9 mouse cellular contexts compared by ENCODE assay signal in genomic region chr7:84605704-84606292, GRCm38 (mm10). TPM values are rescaled to one million over a fixed set of nuclear protein-coding genes. Genes with fewer than 3 reads are reported as not detected.
A peak's percentile ranks its signal among the peaks of the same experiment; 100 is the strongest.
DNase-seq lines count a peak whose midpoint lies in the region; ATAC-seq and TF ChIP-seq lines count a peak whose summit lies in the region.
"Had no signal": no experiment of that assay in that cellular context is flagged by ENCODE, and none has a peak within 500 bp of the region (broad histone marks: within the 10 kb centered on the region; RNA-seq: fewer than 3 reads in every experiment).

No protein-coding gene starts in this region.

- H3K4me1 ChIP-seq in heart, embryonic 14.5 days (ENCODE audit: control insufficient read depth in 2 of 2, insufficient read depth in 2 of 2, low read length in 2 of 2), result peaks cover 7 to 8% of the 10 kb centered on the region in 2 experiments; a peak in 3 of 4 replicates
- H3K4me1 ChIP-seq in liver, adult 2 months (ENCODE audit: control insufficient read depth, insufficient read depth, low read length), result peaks cover 16% of the 10 kb centered on the region

- no peak overlapping the region for H3K27ac ChIP-seq in heart, embryonic 14.5 days (replicated peaks in 1 of 2; ENCODE audit: control insufficient read depth in 1 of 2, insufficient read depth in 1 of 2, low read depth in 2 of 2, low read length in 2 of 2)
- H3K27ac ChIP-seq in liver, adult 2 months (replicated peaks; ENCODE audit: insufficient read depth, low read depth, low read length), result peak overlapping the region; percentile 100

- TF ChIP-seq POLR2A in brain, embryonic 14.5 days (IDR thresholded peaks at IDR 0.05; ENCODE audit: borderline replicate concordance, extremely low read depth, insufficient read depth, insufficient read length, poor library complexity, severe bottlenecking), result no peak
- TF ChIP-seq POLR2A in liver, adult 2 months (IDR thresholded peaks at IDR 0.05; ENCODE audit: extremely low read depth, insufficient read depth, low read length), result peak; percentile 92

- no peak for TF ChIP-seq CTCF in brain, embryonic 14.5 days (IDR thresholded peaks at IDR 0.05; ENCODE audit: borderline replicate concordance, extremely low read depth, insufficient read depth, insufficient read length)
- TF ChIP-seq CTCF in liver, adult 2 months (IDR thresholded peaks at IDR 0.05; ENCODE audit: low read depth, low read length), result no peak

- no peaks in the 10 kb centered on the region for H3K36me3 ChIP-seq in heart, embryonic 14.5 days (ENCODE audit: control insufficient read depth, insufficient read depth, low read length)
- peaks cover 19% of the 10 kb centered on the region for H3K36me3 ChIP-seq in liver, adult 2 months (ENCODE audit: control insufficient read depth, insufficient read depth, low read length)
- H3K36me3 ChIP-seq in splenic B cell, adult 2 months (ENCODE audit: control insufficient read depth, insufficient read depth, low read length, poor library complexity, severe bottlenecking), result no peaks in the 10 kb centered on the region

- H3K27me3 ChIP-seq in heart, embryonic 14.5 days (ENCODE audit: control insufficient read depth, insufficient read depth, low read length), result no peaks in the 10 kb centered on the region
- H3K27me3 ChIP-seq in liver, adult 2 months (ENCODE audit: control insufficient read depth, insufficient read depth, low read length), result no peaks in the 10 kb centered on the region
- no peaks in the 10 kb centered on the region for H3K27me3 ChIP-seq in splenic B cell, adult 2 months (ENCODE audit: control insufficient read depth, insufficient read depth, low read length, poor library complexity, severe bottlenecking)

- H3K9me3 ChIP-seq in heart, embryonic 14.5 days (ENCODE audit: control insufficient read depth, low read length), result no peaks in the 10 kb centered on the region

- WGBS in heart, embryonic 14.5 days, result under 1% methylated on average over 33 of the region's 36 CpGs
- WGBS in liver, adult 2 months, result 1% methylated on average over 31 of the region's 36 CpGs

- peak overlapping the region; percentile 52 to 54 for H3K4me3 ChIP-seq in heart, embryonic 14.5 days (ENCODE audit: control insufficient read depth in 1 of 2, insufficient read depth in 1 of 2, low read depth in 1 of 2, low read length in 2 of 2)
- peak overlapping the region; percentile 75 for H3K4me3 ChIP-seq in liver, adult 2 months (ENCODE audit: insufficient read depth, low read depth, low read length)

- peak; percentile 94 for ATAC-seq in erythroid progenitor cell, adult 5-6 weeks (replicated peaks; ENCODE audit: low FRiP score, poor library complexity, severe bottlenecking)
- ATAC-seq in heart, embryonic 14.5 days (ENCODE audit: insufficient number of reproducible peaks, insufficient read depth, low FRiP score, low read depth), result peak; percentile 71
- ATAC-seq in monocyte, adult 5-6 weeks (replicated peaks; ENCODE audit: insufficient number of reproducible peaks, low FRiP score, low TSS enrichment, poor library complexity, severe bottlenecking), result peak; percentile 55

- H3K9ac ChIP-seq in heart, embryonic 14.5 days (ENCODE audit: low read length), result peak overlapping the region; percentile 69
- H3K9ac ChIP-seq in liver, adult 2 months (ENCODE audit: low read depth, low read length), result peak overlapping the region; percentile 90

- peaks cover 15% of the 10 kb centered on the region; the same call in 1 of the 2 replicates for H3K79me2 ChIP-seq in liver, adult 2 months (ENCODE audit: control insufficient read depth, insufficient read depth, low read length)

- DNase-seq in B cell, adult 2 months, result peak; percentile 48
- peak; percentile 32 for DNase-seq in brain, embryonic 14.5 days (ENCODE audit: low read depth)
- DNase-seq in kidney, postnatal 10 days, result peak; percentile 90
- peak; percentile 92 for DNase-seq in liver, adult 2 months (ENCODE audit: extremely low read depth, low read depth, low spot score)
- DNase-seq in splenic B cell, adult 2 months (ENCODE audit: low read depth, low spot score), result peak; percentile 45

- peak overlapping the region; percentile 99 for H3K4me2 ChIP-seq in heart, embryonic 14.5 days (ENCODE audit: low read length)

RNA-seq across cellular contexts. Expression of gene Fah, which starts 0.7 kb away (rescaled TPM):
- polyA plus RNA-seq in brain, embryonic 14.5 days (2012; rRNA removed), result 13.3 and 16.4 TPM in 2 replicates
- total RNA-seq in erythroid progenitor cell, adult 5-6 weeks (2015; ENCODE audit: low replicate concordance), result 1.7 TPM in 1 of 2 replicates, not detected in the other
- 0.13 TPM in 1 of 2 replicates, not detected in the other for total RNA-seq in erythroid progenitor cell, adult 5-6 weeks (2017; ENCODE audit: low replicate concordance)
- polyA plus RNA-seq in heart, embryonic 14.5 days (2014; fragmentation: Nextera tagmentation; extraction: Ambion mirVana), result 4.8 and 4.9 TPM in 2 replicates
- 476 and 506 TPM in 2 replicates for total RNA-seq in liver, adult 2 months (2014; rRNA removed)
- polyA plus RNA-seq in liver, adult 2 months (2012; rRNA removed), result 711 and 1,059 TPM in 2 replicates
- total RNA-seq in monocyte, adult 5-6 weeks (2017), result 2.1 to 6.1 TPM (median 5.5 TPM) in 3 replicates
- total RNA-seq: MEL had no signal

Comparison
In these comparisons a context has a peak if more than half of its experiments do, and no peak if none do; other contexts are left out.
1. DNase-seq: peak in every context shown above with its lines; median percentile 92 in liver, adult 2 months; 90 in kidney, postnatal 10 days; 48 in B cell, adult 2 months; 45 in splenic B cell, adult 2 months; 32 in brain, embryonic 14.5 days.
2. RNA of gene Fah, which starts 0.7 kb away (total RNA-seq): 476 to 506 TPM in liver, adult 2 months; 2.1 to 6.1 TPM in monocyte, adult 5-6 weeks and 0.13 to 1.7 TPM in erythroid progenitor cell, adult 5-6 weeks; every median in the first group is over 10 times any median in the second.
3. Peak in every context shown above with its lines, with median percentiles within 50 percentile points of each other: ATAC-seq.